Mouse (Mus musculus) naive thymus-derived CD4-positive, alpha-beta T cell, adult 2 months (primary cell): Measurements from ENCODE around the gene Gpr37l1.
A peak's percentile ranks its signal among the peaks of the same experiment; 100 is the strongest.

Experiments used
- DNase-seq: peaks from one replicate; pipeline ENCODE4 v3.0.0-alpha.2; 2011; ENCODE audit warnings: low read depth

Gene Gpr37l1

DNA sequence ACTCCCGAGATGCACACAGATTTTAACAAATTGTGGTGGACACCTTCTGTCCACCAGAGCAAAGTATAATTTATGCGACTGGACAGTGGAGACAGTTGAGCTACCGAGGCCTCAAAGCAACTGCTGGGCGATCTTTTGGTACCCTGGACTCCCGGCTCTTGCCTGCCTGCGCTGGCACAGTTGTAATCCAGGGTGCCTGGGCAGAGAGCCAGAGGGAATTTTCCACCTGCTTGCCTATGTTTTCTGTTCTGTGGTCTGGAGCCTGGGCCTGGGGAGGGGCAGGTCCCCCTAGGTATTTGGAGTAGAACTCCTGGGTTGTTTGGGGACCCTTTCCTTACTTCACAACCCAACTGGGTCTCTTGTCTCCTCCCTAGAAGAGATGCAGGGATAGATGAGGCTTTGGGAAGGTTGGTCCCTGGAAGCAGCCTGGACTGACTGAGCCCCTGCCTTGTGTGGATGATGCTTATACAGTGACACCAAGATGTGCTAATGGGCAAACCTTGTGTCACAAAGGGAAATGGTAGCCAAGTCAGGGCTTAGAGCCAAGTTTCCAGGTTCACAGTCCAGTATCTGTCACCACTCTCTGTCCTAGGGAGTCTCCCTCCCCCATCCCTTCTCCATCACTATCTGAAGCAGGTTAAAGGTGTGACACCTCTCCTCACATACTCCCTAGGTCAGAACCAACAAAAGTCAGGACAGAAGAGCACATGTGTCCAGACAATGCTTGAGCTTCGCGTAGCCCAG lies 14.6 kb upstream of the Gpr37l1 start:
- DNase-seq = no peak

DNA sequence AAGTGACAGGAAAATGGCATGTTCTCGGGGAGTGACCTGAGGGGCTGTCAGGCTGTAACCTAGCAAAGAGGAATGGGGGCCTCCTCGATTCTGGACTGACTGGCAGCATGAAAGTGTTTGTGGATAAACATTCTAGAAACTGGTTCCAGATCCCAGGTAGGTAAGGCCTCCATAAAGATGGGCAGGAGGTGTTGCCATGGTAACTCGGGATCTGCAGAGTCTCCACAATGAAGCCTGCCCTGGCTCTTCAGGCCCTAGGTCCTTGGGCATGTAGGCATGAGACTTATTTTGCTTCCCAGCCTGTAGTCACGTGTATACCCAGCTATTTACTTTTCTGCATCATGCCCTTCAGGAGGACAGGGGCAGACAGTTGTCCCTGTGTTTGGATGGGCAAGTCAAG lies 13.8 kb upstream of the Gpr37l1 start:
- DNase-seq = no peak

DNA sequence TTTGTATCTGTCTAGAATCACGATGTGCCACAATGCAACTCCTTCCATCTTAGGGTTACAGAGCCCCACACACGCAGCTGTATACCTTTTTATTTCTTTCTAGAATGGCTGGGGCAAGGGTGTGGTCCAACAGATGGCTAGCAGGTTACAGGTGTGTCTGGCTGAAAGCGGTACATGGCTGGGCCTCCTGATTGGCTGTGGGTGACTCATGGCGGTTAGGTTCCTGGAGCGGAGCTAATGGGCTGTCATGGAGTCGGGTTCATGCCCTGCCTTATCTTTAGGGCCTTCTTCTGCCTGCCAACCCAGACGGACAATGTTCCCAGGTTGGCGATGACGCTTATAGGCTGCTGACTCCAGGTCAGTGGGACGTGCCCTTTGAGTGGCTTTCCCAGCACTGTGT lies 13.3 kb upstream of the Gpr37l1 start:
- no peak for DNase-seq

DNA sequence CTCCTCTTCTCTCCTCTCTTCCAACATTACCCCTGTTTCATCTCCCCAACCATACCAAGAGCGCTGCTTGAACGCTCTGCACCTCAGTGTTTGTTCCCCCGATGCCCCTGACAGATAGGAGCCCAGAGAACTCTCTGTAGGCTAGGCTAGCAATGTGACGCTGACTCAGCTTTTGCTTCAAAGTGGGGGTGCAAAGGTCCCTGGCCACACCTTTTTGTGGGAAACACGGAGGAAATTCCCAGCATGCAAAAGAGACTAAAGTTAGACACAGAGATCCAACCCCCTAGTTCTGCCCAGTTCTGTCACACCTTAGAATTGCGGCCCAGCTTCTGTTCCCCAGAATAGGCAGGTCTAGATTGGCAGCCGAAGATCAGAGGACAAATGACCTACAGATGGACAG lies 11.4 kb upstream of the Gpr37l1 start:
- no peak for DNase-seq

DNA sequence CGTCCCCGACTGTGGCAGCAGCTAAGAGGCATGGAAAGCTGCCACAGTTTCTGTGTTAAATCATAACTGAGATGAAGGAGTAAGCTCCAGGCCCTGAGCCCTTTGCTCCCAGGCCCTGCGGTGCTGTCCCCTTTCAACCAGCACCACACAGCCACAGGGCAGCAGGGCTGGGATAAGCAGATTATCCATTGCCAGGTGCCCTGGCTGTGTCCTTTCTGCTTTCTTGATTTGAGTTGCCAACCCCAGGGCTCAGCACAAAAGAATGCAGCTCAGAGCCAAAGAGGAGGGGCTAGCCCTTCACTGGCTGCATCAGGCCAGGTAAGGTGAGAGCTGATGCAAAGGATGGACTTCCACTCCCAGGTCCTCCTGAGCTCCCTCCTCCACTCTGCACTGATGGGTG lies 10.2 kb upstream of the Gpr37l1 start:
- no peak for DNase-seq

DNA sequence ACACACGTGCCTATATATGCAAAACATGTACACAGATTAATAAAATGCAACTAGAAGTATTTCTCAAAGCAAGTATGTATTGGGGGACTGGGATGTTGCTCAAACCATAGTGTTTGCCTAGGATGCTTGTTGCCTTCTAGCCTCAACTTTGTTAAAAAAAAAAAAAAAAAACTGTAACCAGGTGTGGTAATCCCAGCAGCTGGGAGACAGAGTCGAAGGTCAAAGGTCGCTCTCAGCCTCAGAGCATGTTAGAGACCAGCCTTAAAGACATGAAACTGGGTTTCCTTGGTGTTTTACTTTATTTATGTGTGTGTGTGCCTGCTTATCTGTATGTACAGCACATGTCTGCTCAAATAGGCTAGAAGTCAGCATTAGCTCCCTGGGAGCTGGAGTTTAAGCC lies 7.7 kb upstream of the Gpr37l1 start:
- DNase-seq = no peak

DNA sequence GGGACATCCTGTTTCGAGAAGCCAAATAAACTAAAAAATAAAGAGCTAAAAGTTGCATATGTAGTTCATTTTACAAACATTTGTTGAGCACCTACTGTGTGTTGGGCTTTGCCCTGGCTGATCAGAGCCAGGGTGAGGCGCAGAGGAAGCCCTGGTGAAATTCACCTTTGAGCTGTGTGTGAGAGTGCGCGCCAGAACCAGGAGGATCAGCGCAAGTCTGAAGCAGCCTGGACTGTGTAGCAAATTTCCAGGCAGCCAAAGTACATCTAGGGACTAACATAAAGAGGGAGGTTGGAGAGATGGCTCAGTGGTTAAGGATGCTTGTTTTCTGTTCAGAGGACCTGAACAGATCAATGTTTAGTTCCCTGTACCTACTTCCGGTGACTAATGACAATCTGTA lies 5.8 kb upstream of the Gpr37l1 start:
- no peak for DNase-seq

DNA sequence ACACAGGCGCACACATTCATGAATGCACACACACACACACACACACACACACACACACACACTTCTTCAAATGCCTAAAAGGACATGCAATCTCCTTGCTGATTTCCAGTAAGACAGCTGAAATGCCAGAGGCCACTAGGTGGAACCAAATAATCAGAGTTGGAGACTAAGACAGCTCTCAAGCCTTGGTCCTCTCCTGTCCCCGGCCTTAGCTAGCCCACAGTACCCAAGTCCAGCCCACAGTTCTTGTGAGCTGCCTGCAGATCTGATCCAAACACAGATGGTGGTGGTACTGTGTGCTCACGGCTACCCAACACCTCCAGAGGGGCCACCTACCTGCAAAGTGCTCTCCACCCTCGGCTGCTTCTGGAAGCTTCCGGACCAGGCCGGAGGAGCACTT lies 4.5 kb upstream of the Gpr37l1 start:
- DNase-seq = no peak

DNA sequence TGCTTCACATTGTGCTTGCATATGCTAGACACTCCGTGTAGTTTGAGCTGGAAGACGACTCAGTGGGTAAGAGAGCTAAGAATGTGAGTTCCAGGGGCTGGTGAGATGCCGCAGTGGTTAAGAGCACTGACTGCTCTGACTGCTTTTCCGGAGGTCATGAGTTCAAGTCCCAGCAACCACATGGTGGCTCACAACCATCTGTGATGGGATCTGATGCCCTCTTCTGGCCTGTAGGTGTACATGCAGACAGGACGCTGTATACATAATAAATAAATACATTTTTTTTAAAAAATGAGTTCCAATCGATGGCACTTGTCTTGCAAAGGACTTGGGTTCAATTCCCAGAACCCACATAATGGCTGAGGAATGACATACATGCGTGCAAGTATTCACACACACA lies 3.7 kb upstream of the Gpr37l1 start:
- no peak for DNase-seq

DNA sequence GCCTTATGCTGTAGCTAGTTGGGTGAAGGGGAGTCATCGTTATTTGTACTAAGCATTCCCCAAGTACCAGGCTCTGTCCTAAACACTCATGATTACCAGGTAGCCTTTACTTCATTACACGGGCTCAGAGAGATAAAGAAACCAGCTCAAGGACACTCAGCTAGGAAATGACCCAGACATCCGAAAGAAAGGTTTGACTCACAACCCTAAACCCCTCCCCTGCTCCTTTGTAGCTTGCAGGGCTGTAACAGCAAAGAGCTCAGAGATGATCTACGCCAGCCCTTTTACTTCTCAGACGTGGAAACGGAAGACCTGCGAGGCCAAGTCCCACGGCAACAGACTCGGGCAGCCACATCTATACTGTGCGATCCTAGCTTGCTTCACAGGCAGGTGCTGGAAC lies 2.8 kb upstream of the Gpr37l1 start:
- DNase-seq = no peak

DNA sequence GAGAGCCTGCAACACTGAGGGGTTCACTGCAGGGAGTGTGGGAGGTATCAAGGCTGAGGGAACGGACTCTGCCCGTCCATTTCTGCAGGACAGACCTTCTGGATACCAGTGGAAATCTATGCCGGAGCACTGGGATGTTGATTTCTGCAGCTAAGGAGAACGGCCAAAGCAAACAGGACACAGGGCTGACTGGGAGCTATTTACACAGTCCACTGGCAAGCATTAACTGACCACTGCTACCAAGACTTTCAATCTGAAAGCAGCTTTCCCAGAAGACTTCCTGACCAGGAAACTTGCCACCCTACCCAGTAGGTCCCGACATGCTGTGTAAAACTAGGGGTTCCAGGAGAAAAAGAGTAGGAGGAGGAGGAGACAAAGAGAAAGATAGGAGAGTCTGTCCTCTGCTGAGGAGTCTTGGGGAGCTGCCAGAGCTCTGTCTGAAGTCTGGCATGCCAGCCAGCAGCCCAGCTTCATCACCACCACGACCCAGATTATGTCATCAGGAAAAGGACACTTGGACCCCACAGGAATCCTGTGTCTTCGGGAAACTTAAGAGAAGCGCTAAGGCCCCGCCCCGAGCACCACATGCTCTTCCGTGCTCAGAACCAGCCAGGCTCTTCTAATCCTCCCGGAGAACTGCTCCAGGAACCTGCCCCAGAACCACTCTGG lies 2.2 kb upstream of the Gpr37l1 start:
- no peak for DNase-seq

DNA sequence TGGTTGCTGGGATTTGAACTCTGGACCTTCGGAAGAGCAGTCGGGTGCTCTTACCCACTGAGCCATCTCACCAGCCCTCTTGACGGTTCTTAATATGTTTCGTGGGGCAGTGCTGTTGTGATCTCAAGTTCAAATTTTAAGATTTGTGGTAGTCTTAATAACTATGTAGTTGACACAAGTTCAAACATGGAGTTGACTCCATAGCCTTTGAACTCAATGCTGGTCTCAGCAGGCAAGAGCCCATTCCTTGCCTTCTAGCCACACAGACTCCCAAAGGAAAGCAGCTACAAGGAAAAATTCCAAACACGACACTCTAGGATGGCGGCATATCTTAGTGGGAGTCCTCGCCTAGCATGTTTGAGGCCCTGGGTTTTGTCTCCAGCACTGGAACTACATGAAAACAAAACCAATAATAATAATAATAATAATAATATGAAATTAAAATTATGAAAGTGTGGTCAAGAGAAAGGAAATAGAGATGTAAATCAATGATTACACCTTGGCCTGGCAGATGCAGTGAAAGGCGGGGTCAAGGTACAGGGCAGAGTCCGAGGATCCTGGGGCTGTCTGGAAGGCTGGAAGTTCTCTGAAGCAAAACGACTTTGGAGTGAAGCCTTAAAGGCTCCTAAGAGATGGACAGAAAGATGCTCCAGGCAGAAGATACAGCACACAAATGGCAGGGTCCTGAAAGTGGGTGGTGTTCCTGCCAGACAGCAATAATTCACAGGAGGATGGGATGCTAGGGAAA lies 1.1 kb upstream of the Gpr37l1 start:
- DNase-seq = no peak

DNA sequence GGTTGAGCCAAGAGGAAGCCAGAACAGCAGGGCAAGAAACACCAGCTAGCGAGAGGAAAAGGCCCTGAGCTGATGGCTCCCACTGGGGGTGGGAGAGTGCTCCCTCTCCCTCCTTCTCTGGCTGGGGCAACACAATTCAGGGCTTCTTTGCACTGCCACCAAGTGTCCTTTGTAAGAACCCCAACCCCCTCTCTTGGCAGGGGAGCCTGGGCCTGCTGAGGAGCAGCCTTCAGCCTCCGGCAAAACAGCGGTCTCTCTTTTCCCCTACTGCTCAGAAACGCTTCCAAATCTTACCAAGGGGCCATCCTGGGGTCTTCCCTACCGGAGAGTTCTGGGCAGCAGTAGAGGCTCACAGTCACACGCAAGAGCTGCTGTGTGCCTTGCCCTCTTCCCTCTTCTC lies 4.8 kb downstream of the Gpr37l1 start:
- no peak for DNase-seq

DNA sequence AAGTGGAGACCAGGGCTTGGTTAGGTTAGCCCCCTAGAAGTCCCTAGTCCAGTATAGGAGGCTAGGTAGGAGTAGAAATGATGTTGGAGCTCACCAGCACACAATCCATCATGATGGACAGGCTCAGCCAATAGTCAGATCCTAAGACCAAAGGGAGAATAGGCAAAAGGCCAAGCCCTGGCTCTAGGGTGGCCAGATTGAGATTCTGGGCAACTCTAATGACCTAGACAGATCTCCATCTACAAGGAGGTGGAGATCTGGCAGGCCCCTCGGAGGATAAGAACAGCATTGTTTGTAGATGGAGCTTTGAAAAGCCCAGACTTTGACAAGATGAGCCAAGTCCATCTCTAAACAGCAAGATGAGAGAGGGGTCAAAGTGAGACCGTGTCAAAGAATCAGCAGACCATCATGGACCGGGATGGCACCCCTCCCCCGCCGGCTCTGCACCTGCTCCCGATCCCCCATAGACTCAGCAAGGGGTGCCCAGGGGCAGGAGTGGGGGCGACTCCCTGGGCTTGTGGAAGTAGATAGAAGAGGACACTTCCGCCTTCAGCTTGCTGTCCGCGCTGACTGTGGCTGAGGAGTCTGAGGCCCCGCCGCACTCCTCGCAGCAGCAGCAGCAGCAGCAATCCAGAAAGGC lies 7.0 kb downstream of the Gpr37l1 start:
- no peak for DNase-seq

DNA sequence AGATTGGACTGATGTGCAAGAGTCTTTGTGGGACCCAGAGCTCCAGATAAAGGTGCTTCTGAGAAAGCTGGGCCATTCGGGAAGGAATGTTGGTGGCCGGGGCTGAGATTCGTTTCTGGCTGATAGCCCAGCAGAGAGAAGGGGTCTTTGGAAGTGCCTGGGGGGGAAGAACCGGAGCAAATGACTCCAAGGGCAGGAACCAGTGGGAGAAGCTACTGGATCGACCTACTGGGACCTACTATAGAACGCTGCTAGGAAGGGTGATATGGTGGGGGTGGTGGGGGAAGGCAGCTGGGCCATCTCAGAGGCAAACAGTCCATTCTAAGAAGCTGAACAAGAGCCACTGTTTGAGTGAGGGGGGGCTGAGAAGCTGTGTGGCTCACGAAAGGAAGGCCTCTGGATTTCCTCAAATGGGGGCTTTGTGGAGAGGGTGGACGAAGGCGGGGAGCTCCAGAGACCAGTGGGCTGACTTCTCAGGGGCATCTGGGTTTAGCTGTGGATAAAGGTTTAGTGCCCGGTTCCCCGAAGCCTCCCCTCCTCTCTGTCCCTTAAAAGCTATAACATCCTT lies 7.8 kb downstream of the Gpr37l1 start:
- no peak for DNase-seq

DNA sequence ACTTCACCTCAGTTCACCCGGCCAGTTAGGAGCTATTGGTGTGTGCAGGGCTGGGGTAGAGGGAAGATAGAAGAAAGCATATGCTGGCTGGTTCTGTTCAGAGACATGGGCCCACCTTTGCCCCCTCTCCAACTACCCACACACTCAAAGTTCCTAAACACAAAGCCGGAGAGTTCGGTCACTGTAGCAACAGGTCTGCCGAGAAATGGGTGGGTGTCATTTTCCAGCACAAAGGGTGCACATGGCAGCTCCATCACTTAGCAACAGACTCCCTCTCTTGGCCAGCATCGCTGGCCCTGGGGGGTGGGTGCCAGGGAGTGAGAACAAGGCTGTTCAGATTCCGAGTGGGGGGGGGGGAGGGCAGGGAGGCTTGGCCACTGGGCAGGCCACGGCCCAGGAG lies 8.4 kb downstream of the Gpr37l1 start:
- DNase-seq = no peak

DNA sequence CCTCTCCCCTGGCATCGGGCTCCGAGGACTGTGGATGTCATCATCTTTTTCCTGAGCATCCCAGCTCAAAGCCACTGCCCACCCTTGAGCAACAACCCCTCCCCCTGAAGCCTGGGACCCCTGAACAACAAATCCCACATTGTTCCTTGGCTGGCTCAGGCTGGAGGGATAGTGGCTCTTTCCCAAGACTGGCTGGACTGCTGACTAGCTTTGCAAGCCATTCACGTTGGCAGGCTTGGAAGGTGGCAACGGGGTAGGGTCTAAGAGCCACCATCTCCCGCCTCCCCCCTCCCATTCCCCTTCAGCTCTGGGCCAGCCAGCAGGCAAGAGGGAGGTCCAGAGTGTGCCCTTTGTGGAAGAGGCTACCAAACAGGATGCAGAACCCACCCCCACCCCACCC lies 8.8 kb downstream of the Gpr37l1 start:
- no peak for DNase-seq

DNA sequence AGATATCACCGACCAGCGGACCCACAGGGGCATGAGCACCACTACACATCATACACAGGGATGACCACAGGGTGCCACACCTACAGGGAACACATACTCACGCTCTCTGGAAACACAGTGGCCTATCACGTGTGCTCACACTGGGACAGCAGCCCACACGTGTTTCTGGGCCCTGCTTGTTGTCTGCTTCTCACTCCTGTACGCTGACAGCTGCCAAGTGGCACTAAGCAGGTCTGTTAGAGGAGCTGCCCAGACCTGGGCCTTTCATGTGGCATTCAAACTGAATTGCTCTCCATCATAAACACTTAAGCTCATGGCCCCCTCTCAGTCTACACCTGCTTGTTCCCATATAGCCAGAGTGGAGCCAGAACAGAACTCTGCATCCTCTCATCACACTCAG lies 11.2 kb downstream of the Gpr37l1 start:
- no peak for DNase-seq

DNA sequence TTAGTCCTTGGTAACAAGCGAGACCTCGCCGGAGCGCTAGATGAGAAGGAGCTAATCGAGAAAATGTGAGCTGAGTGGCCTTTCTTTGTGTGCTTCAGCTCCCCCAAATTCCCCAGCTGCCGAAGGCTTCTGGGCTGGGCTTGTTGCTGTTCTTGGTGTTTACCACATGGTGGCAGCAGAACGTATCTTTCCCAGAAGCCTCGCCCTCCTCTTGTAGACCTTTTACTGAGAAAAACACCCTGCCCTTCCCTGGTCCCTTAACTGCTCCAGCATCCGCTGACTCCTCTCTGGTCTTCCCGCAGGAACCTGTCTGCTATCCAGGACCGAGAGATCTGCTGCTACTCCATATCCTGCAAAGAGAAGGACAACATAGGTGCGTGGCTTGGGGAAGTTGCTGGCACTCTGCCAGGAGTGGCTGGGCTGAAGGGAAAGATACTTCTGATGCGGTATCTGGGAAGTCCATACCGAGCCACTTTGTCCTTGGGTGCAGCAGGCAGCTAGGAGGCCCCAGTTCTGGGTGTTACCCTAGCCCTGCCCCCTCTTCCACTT lies 13.0 kb downstream of the Gpr37l1 start:
- peak; percentile 84 for DNase-seq

DNA sequence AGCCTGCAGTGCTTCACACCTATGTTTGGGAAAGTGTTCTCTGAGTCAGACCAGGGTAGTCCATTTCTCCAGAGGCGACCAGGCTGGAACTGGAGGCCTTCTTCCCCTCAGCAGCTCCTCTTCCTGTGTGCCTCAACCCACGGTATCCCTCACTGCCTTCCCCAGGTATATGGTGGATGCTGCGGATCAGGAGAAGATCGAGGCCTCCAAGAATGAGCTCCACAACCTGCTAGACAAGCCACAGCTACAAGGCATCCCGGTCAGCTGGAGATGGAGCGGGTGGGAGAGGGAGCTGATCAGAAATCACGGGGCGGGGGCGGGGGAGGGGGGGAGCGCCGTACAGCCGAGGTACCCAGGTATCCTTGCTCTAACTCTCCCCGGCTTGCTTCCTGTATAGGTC lies 13.5 kb downstream of the Gpr37l1 start:
- no peak for DNase-seq

DNA sequence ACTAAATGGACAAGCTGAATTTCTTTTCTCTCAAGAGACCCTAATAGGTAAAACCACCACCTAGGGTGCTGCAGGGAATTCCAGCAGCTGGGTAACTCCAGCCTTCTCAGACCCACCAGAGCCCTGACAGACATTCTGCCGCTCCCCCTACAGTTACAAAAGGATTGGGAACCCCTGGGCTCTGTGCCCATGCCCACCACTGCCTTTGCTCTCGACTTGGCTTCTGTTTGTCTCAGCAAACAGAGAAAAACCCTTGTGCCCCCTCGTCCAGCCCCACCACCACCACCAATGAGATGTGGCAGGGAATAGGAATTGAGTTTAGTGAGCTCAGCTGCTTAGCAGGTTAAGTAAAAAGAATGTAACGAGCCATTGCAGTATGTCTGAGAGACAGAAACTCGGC lies 18.5 kb downstream of the Gpr37l1 start:
- DNase-seq = no peak

DNA sequence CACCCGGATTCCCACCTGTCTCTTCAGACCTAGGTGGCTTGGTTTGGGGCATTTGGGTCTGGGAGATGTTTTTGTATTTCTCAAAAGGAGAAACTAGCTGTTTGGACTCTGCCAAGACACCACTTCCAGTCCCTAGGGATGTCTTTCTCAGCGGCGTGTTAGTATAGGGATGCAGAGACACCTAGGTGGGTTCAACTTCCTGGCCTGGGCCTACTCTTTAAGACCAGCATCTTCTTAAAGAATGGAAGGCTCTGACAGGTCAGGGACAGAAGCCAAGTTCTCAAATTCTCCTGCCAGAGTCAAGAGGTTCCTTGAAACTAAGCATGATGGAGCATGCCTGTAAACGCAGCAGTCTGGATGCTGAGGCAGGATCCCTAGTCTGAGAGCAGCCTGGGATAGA lies 19.0 kb downstream of the Gpr37l1 start:
- DNase-seq = no peak
